Mouse (Mus musculus): ENCODE results near the gene Ptn. TPM values are rescaled to one million over a fixed set of nuclear protein-coding genes. Genes with fewer than 3 reads are reported as not detected.
"Not testable (repeated sequence)": the region's sequence is repeated elsewhere in the genome, so short reads cannot be mapped to it uniquely, and the experiment has no call there.

Gene Ptn
- polyA plus RNA-seq, 1 experiment from 2014 or later: 774 TPM

GRCm38 (mm10) chr6:36729811-36730210, 80.2 kb downstream of the Ptn start:
- H3K27me3 ChIP-seq; H3K4me3 ChIP-seq; H3K27ac ChIP-seq; H3K4me2 ChIP-seq; H3K4me1 ChIP-seq (replicated peaks); H3K9ac ChIP-seq; ATAC-seq (ENCODE audit: low FRiP score): not testable (repeated sequence)
- Histone ChIP-seq H3K9me3 (peaks cover 28% of the 10 kb centered on the region), H3K36me3 (peaks cover 57% of the 10 kb centered on the region)
- 98% methylated on average over 7 of the region's 7 CpGs for WGBS

DNA sequence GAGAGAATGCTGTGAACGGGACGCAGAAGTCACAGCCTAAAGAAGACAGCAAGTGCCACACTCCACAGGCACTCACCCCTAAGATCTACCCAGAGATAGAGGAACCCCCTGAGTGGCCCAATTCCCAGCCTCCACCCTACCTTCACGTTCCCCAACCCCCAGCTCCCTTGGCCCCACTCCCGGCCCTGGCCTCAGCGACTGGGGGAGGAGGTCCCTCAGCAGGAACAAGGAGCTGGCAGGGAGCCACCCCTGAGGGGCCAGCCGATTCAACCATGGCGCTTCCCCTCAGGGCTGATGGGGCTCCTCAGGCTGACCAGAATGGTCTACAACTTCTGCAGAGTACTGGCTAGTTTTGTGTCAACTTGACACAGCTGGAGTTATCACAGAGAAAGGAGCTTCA, 81.9 kb downstream of the Ptn start:
- peaks cover 44% of the 10 kb centered on the region for H3K36me3 ChIP-seq
- H3K9me3 ChIP-seq: peaks cover 23% of the 10 kb centered on the region
- no peak overlapping the region for H3K4me3 ChIP-seq
- 76% methylated on average over 7 of the region's 7 CpGs for WGBS
- H3K4me2 ChIP-seq: no peak overlapping the region
- no peaks in the 10 kb centered on the region for H3K27me3 ChIP-seq
- ATAC-seq (ENCODE audit: low FRiP score): 0 out of 2 replicates have a peak, but pooled peaks have one; percentile 54
- H3K4me1 ChIP-seq (replicated peaks): peaks cover 6% of the 10 kb centered on the region
- H3K27ac ChIP-seq: no peak overlapping the region
- no peak overlapping the region for H3K9ac ChIP-seq

GRCm38 (mm10) chr6:36725509-36726160, 84.4 kb downstream of the Ptn start:
- peaks cover 16% of the 10 kb centered on the region for H3K4me1 ChIP-seq (replicated peaks)
- WGBS: 72% methylated on average over 3 of the region's 3 CpGs
- H3K9ac ChIP-seq: no peak overlapping the region
- H3K4me3 ChIP-seq: no peak overlapping the region
- no peak overlapping the region for H3K4me2 ChIP-seq
- peaks cover 19% of the 10 kb centered on the region for H3K36me3 ChIP-seq
- ATAC-seq (ENCODE audit: low FRiP score): no peak
- H3K27me3 ChIP-seq: no peaks in the 10 kb centered on the region
- H3K27ac ChIP-seq: no peak overlapping the region
- H3K9me3 ChIP-seq: peaks cover under 1% of the 10 kb centered on the region; the same call in 1 of the 2 replicates

DNA sequence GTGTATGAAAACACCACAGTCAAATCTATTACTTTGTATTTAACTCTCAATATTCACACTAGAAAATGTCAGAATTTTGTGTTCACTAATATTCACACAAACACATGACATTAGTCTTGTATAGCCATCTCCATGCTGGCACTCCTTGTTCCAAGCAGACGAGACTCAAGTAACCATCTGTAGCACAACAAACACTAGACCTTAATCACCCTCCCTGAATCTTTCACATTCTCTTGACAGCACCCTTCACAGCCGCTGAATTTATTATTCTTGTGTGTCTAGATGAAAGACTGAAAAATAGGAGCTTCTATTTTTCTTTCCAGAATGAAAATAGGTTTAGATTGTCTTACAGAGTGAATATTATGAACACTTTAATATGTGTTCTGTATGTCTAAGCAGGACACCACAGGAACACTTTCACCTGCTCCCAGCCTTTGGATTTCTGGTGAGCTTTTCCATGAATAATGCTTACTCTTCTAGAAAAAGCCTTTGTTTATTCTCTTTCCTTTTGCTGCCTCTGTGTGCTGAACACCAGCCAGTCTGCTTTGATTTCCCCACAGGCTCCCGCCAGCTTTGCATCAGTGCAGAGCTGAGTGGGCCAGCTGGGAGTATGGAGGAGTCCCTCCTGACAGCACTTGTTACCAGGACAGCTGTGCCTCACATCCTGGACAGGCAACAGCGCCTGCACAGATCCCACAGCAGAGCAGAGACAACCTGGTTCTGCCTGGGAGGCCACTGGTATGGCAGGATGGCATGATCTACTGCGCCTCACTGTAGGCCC, 87.1 kb downstream of the Ptn start:
- peaks cover 8% of the 10 kb centered on the region for H3K36me3 ChIP-seq
- H3K9ac ChIP-seq: no peak overlapping the region
- ATAC-seq (ENCODE audit: low FRiP score): peak; percentile 82
- peak overlapping the region; percentile 72 for H3K27ac ChIP-seq
- no peaks in the 10 kb centered on the region for H3K27me3 ChIP-seq
- 46% methylated on average over 5 of the region's 5 CpGs for WGBS
- H3K4me3 ChIP-seq: no peak overlapping the region
- no peak overlapping the region for H3K4me2 ChIP-seq
- H3K4me1 ChIP-seq (replicated peaks): peaks cover 16% of the 10 kb centered on the region
- no peaks in the 10 kb centered on the region for H3K9me3 ChIP-seq

DNA sequence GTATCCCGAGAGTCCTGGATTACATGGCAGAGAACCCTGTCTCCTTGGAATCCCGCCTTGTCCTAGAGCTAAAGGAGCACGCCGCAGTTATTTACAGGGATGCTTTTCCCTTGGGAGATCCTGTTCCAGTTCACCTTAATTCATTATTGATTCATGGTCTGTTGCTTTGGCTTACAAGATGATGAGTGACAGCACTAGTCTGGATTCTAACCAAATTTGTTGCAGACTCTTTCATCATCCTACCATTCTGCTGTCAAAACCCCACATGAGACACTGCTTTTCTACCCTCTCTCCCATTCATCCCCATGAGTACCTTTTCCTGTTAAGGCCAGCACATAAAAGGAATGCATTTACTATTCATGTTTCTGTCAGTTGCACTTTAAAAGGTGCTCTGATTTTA, 96.7 kb downstream of the Ptn start:
- Histone ChIP-seq H3K9me3 (no peaks in the 10 kb centered on the region), H3K4me2 (no peak overlapping the region), H3K27me3 (no peaks in the 10 kb centered on the region), H3K36me3 (peaks cover 26% of the 10 kb centered on the region), H3K9ac (no peak overlapping the region), H3K4me1 (replicated peaks) (no peaks in the 10 kb centered on the region), H3K4me3 (no peak overlapping the region), H3K27ac (no peak overlapping the region)
- WGBS: 68% methylated on average over 4 of the region's 4 CpGs
- no peak for ATAC-seq (ENCODE audit: low FRiP score)

- H3K9me3 ChIP-seq: no peaks in the 10 kb centered on the region
- H3K4me3 ChIP-seq: no peak overlapping the region
- H3K27me3 ChIP-seq: no peaks in the 10 kb centered on the region
- 51% methylated on average over 3 of the region's 3 CpGs for WGBS
- no peak overlapping the region for H3K9ac ChIP-seq
- H3K4me1 ChIP-seq (replicated peaks): no peaks in the 10 kb centered on the region
- H3K27ac ChIP-seq: no peak overlapping the region
- H3K36me3 ChIP-seq: no peaks in the 10 kb centered on the region
- no peak overlapping the region for H3K4me2 ChIP-seq
- ATAC-seq (ENCODE audit: low FRiP score): no peak
These were observed 114.5 kb downstream of the Ptn start for GRCm38 (mm10) chr6:36695481-36695880.

- H3K27ac ChIP-seq: no peak overlapping the region
- peak; percentile 72 for ATAC-seq (ENCODE audit: low FRiP score)
- no peaks in the 10 kb centered on the region for H3K36me3 ChIP-seq
- H3K9me3 ChIP-seq: no peaks in the 10 kb centered on the region
- H3K27me3 ChIP-seq: no peaks in the 10 kb centered on the region
- no peaks in the 10 kb centered on the region for H3K4me1 ChIP-seq (replicated peaks)
- no peak overlapping the region for H3K4me2 ChIP-seq
- 12% methylated on average over 1 of the region's 1 CpGs for WGBS
- no peak overlapping the region for H3K4me3 ChIP-seq
- no peak overlapping the region for H3K9ac ChIP-seq
These were observed 118.5 kb downstream of the Ptn start for GRCm38 (mm10) chr6:36691497-36691896.

DNA sequence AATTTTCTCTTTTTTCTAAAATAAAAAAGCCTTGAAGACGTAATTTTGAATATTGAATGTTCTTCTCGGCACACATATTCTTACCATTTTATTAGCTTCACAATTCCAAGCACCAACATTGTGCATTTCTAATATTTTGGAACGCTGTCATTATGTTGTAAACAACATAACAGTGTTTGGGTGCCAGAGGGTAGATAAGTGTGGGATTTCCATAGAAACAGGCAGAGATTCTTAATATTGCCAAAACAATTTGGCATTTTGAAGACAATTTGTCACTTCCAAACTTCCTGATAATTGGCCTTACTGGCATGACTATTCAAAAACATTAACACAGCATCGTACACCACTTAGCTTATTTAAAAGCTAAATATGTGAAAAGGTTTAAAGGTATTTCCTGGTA, 119.1 kb downstream of the Ptn start:
- no peak overlapping the region for H3K4me3 ChIP-seq
- 90% methylated on average over 4 of the region's 4 CpGs for WGBS
- no peaks in the 10 kb centered on the region for H3K4me1 ChIP-seq (replicated peaks)
- H3K9me3 ChIP-seq: no peaks in the 10 kb centered on the region
- H3K36me3 ChIP-seq: no peaks in the 10 kb centered on the region
- ATAC-seq (ENCODE audit: low FRiP score): no peak
- no peak overlapping the region for H3K4me2 ChIP-seq
- H3K27ac ChIP-seq: no peak overlapping the region
- no peak overlapping the region for H3K9ac ChIP-seq
- H3K27me3 ChIP-seq: no peaks in the 10 kb centered on the region

GRCm38 (mm10) chr6:36676710-36677691, 133.0 kb downstream of the Ptn start:
- Histone ChIP-seq H3K9ac (no peak overlapping the region), H3K4me1 (replicated peaks) (peaks cover 16% of the 10 kb centered on the region), H3K36me3 (no peaks in the 10 kb centered on the region), H3K4me3 (no peak overlapping the region), H3K27ac (peak overlapping the region; percentile 60; the same call in 1 of the 2 replicates), H3K4me2 (no peak overlapping the region), H3K9me3 (no peaks in the 10 kb centered on the region), H3K27me3 (no peaks in the 10 kb centered on the region)
- ATAC-seq (ENCODE audit: low FRiP score): peak; percentile 36; the same call in 1 of the 2 replicates
- 66% methylated on average over 8 of the region's 8 CpGs for WGBS

DNA sequence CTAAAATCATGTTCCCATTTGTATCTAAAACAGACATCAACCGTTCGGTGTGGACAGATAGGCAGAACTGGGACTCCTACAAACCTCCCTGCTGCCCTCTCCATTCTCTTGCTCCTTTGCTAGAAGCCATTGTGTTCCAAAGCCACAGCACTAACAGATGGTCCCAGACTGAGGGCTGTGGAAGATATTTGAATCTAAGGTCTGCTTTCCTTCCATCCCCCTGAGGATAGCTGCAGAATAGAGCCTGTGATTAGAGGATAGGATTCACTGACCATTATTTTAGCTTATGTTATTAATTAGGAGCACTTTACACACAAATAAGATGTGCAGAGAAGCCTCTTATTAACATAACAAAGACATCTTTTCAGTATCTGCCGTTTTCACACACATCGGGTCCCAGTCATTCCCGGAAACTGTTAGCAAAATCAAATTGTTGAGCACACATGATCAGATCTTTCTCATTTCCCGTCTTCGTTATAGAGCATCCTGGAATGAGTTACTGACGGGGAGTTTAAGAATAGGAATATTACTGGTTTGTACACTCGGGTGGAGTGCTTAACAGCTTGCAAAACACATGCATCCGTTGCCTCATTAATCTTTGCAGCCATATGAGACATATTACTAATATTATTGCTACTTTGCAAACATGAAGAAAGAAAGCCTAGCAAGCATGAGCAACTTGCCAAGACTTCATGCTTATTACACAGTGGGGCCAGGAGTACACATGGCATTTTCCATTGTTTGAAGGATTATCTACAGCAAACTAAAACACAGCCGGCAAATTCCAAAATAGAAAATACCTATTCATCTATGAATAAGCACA, 137.4 kb downstream of the Ptn start:
- Histone ChIP-seq H3K4me1 (replicated peaks) (peaks cover 16% of the 10 kb centered on the region), H3K4me3 (no peak overlapping the region), H3K36me3 (no peaks in the 10 kb centered on the region), H3K27me3 (no peaks in the 10 kb centered on the region), H3K9me3 (no peaks in the 10 kb centered on the region), H3K9ac (no peak overlapping the region), H3K4me2 (no peak overlapping the region), H3K27ac (peak overlapping the region; percentile 41; the same call in 1 of the 2 replicates)
- 35% methylated on average over 11 of the region's 11 CpGs for WGBS
- peak; percentile 56; the same call in 1 of the 2 replicates for ATAC-seq (ENCODE audit: low FRiP score)

GRCm38 (mm10) chr6:36671274-36671673, 138.7 kb downstream of the Ptn start:
- ATAC-seq (ENCODE audit: low FRiP score): no peak; the same call in 1 of the 2 replicates
- H3K4me3 ChIP-seq: no peak overlapping the region
- H3K36me3 ChIP-seq: no peaks in the 10 kb centered on the region
- no peak overlapping the region for H3K27ac ChIP-seq
- H3K9ac ChIP-seq: no peak overlapping the region
- no peaks in the 10 kb centered on the region for H3K27me3 ChIP-seq
- WGBS: 87% methylated on average over 3 of the region's 3 CpGs
- H3K4me2 ChIP-seq: no peak overlapping the region
- H3K4me1 ChIP-seq (replicated peaks): peaks cover 12% of the 10 kb centered on the region
- H3K9me3 ChIP-seq: no peaks in the 10 kb centered on the region
